ENCODE assay signal across 8 mouse cellular contexts in the genomic region with DNA sequence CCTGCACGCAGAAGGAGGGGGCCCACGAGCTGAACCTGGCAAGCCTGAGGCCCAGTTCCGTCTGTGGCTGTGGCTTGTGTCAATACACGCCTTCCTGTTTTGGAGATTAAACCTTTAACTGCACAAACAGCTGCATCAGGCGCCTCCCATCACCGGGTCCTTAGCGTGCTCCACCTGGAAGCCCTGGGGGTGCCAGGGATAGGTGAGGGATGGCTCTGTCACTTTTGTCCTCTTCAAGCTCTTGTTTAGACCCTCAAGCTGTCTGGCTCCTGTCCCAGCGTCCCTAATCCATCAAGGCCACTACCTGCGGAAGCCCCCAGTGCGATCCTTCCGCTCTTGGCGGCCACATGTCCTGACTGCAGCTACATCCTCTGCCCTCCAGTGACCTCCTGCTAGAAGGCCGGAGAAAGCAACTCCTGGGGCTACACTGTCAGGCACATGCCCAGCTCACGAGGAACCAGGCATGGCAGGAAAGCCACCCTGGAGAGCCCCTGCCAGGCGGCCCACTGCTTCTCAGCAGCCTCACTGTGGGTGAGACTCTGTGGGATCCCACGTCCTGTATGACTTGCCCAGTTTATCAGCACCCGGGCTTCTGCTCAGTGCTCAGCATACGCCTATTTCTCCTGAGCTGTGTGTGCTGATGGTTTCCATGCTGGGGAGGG. TPM values are rescaled to one million over a fixed set of nuclear protein-coding genes. Genes with fewer than 3 reads are reported as not detected.
DNase-seq lines count a peak whose midpoint lies in the region; ATAC-seq and TF ChIP-seq lines count a peak whose summit lies in the region.

No protein-coding gene starts in this region.

- peak; percentile 85 for ATAC-seq in inflammation-experienced regulatory T-cells, adult 6 months
- ATAC-seq in stomach, embryonic 16.5 days (ENCODE audit: insufficient read depth, low FRiP score), result peak; percentile 76
- ATAC-seq in cerebellum, adult (ENCODE audit: insufficient number of reproducible peaks, low FRiP score, low TSS enrichment), result no peak
- ATAC-seq in midbrain, embryonic 15.5 days (replicated peaks), result no peak

- no peak for TF ChIP-seq POLR2A in lung, adult 2 months (IDR thresholded peaks at IDR 0.05; ENCODE audit: borderline replicate concordance, extremely low read depth, low read depth, low read length)

- no peaks in the 10 kb centered on the region for H3K36me3 ChIP-seq in stomach, embryonic 16.5 days (ENCODE audit: control insufficient read depth, insufficient read depth, low read length)
- no peaks in the 10 kb centered on the region for H3K36me3 ChIP-seq in midbrain, embryonic 15.5 days (replicated peaks)

- WGBS in lung, adult 2 months, result 25% methylated on average over 18 of the region's 18 CpGs
- 37% methylated on average over 18 of the region's 18 CpGs for WGBS in stomach, embryonic 16.5 days
- 77% methylated on average over 18 of the region's 18 CpGs for WGBS in midbrain, embryonic 15.5 days

- TF ChIP-seq CTCF in lung, adult 2 months (IDR thresholded peaks at IDR 0.05; ENCODE audit: insufficient read depth, low read length), result no peak

- H3K4me1 ChIP-seq in lung, adult 2 months (ENCODE audit: control insufficient read depth, insufficient read depth, low read length), result peaks cover 7% of the 10 kb centered on the region
- H3K4me1 ChIP-seq in stomach, embryonic 16.5 days (ENCODE audit: control insufficient read depth, insufficient read depth, low read length), result peaks cover 11% of the 10 kb centered on the region
- no peaks in the 10 kb centered on the region for H3K4me1 ChIP-seq in midbrain, embryonic 15.5 days

- peak overlapping the region; percentile 66 for H3K9ac ChIP-seq in stomach, embryonic 16.5 days (ENCODE audit: low read length)
- no peak overlapping the region for H3K9ac ChIP-seq in midbrain, embryonic 15.5 days

- peak; percentile 86 for DNase-seq in CD4-positive, CD25-positive, alpha-beta regulatory T cell, adult 2 months (ENCODE audit: low read depth, low spot score)
- DNase-seq in adrenal gland, postnatal 25 days, result peak; percentile 37
- peak; percentile 61 for DNase-seq in lung, adult 2 months
- DNase-seq in frontal cortex, postnatal 25 days (ENCODE audit: low spot score in 2 of 2), result no peak

- peak overlapping the region; percentile 73 for H3K27ac ChIP-seq in stomach, embryonic 16.5 days (ENCODE audit: low read length)
- H3K27ac ChIP-seq in midbrain, embryonic 15.5 days, result no peak overlapping the region

- no peak overlapping the region for H3K4me3 ChIP-seq in lung, adult 2 months (replicated peaks; ENCODE audit: extremely low read depth, low read depth, low read length)
- no peak overlapping the region for H3K4me3 ChIP-seq in stomach, embryonic 16.5 days (replicated peaks; ENCODE audit: low read length)
- H3K4me3 ChIP-seq in midbrain, embryonic 15.5 days, result no peak overlapping the region

- no peaks in the 10 kb centered on the region for H3K9me3 ChIP-seq in stomach, embryonic 16.5 days (replicated peaks; ENCODE audit: control insufficient read depth, low read length)
- no peaks in the 10 kb centered on the region for H3K9me3 ChIP-seq in midbrain, embryonic 15.5 days

- H3K4me2 ChIP-seq in stomach, embryonic 16.5 days (ENCODE audit: low read depth, low read length), result 0 out of 2 replicates have a peak overlapping the region, but pooled peaks have one; percentile 16
- H3K4me2 ChIP-seq in midbrain, embryonic 15.5 days, result no peak overlapping the region

- no peaks in the 10 kb centered on the region for H3K27me3 ChIP-seq in stomach, embryonic 16.5 days (ENCODE audit: control insufficient read depth, insufficient read depth, low read length)
- no peaks in the 10 kb centered on the region for H3K27me3 ChIP-seq in midbrain, embryonic 15.5 days (replicated peaks)

RNA-seq across cellular contexts. Expression of gene Lfng, which starts 10.1 kb away (rescaled TPM):
- 9.6 and 16.8 TPM in 2 replicates for total RNA-seq in adrenal gland, postnatal 25 days (2021)
- 10 to 100 TPM; 16.8 to 44.8 (median 23.1) TPM for polyA plus RNA-seq in inflammation-experienced regulatory T-cells, adult 6 months (2017; shearing (Covaris generic))
- 141 and 163 TPM in 2 replicates for polyA plus RNA-seq in lung, adult 2 months (2012; rRNA removed)
- polyA plus RNA-seq in stomach, embryonic 16.5 days (2015; fragmentation: Nextera tagmentation; extraction: Ambion mirVana), result 21.5 and 21.6 TPM in 2 replicates
- 20.4 and 21.8 TPM in 2 replicates for polyA plus RNA-seq in midbrain, embryonic 15.5 days (2015; fragmentation: Nextera tagmentation; extraction: Ambion mirVana)

RNA-seq across cellular contexts. Expression of gene Grifin, which starts 32.2 kb away (rescaled TPM):
- not detected in 2 replicates for total RNA-seq in adrenal gland, postnatal 25 days (2021)
- 1 to 10 TPM; 1.2 to 5.5 (median 1.9) TPM for polyA plus RNA-seq in inflammation-experienced regulatory T-cells, adult 6 months (2017; shearing (Covaris generic))
- not detected in 2 replicates for polyA plus RNA-seq in lung, adult 2 months (2012; rRNA removed)
- polyA plus RNA-seq in stomach, embryonic 16.5 days (2015; fragmentation: Nextera tagmentation; extraction: Ambion mirVana), result 0.71 TPM in 1 of 2 replicates, not detected in the other
- polyA plus RNA-seq in midbrain, embryonic 15.5 days (2015; fragmentation: Nextera tagmentation; extraction: Ambion mirVana), result 0.41 TPM in 1 of 2 replicates, not detected in the other

RNA-seq across cellular contexts. Expression of gene Ttyh3, which starts 51.8 kb away (rescaled TPM):
- 121 and 195 TPM in 2 replicates for total RNA-seq in adrenal gland, postnatal 25 days (2021)
- polyA plus RNA-seq in inflammation-experienced regulatory T-cells, adult 6 months (2017; shearing (Covaris generic)), result 1 to 10 TPM; 2.8 to 4.2 (median 3.7) TPM
- polyA plus RNA-seq in lung, adult 2 months (2012; rRNA removed), result 117 and 127 TPM in 2 replicates
- polyA plus RNA-seq in stomach, embryonic 16.5 days (2015; fragmentation: Nextera tagmentation; extraction: Ambion mirVana), result 13.8 and 17.8 TPM in 2 replicates
- polyA plus RNA-seq in midbrain, embryonic 15.5 days (2015; fragmentation: Nextera tagmentation; extraction: Ambion mirVana), result 80.3 and 84.2 TPM in 2 replicates

Comparison
In these comparisons a context has a peak if more than half of its experiments do, and no peak if none do; other contexts are left out.
1. DNase-seq: peak in CD4-positive, CD25-positive, alpha-beta regulatory T cell, adult 2 months (single experiment), adrenal gland, postnatal 25 days (single experiment) and lung, adult 2 months (single experiment); none in frontal cortex, postnatal 25 days (0 of 2).
2. ATAC-seq: peak in inflammation-experienced regulatory T-cells, adult 6 months (single experiment) and stomach, embryonic 16.5 days (single experiment); none in cerebellum, adult (single experiment) and midbrain, embryonic 15.5 days (single experiment).